Mouse (Mus musculus) Muller cell, postnatal 12 days (primary cell): ENCODE data around the gene Gpc6.

Experiments used
- DNase-seq: peaks from one replicate; pipeline ENCODE4 v3.0.0-alpha.2; 2015; ENCODE audit errors: inconsistent ontology term

Gpc6 gene

GRCm38 (mm10) chr14:116924876-116925601 lies at the start of gene Gpc6:
Gene Gpc6 (plus strand): TSS chr14:116925315.
- peak; percentile 86 for DNase-seq

- DNase-seq = no peak
Measured at GRCm38 (mm10) chr14:116882480-116883044, 42.6 kb upstream of the Gpc6 start.

GRCm38 (mm10) chr14:116894316-116894715 lies 30.8 kb upstream of the Gpc6 start:
- DNase-seq = no peak

- no peak for DNase-seq
Measured at GRCm38 (mm10) chr14:116897971-116898370, 27.1 kb upstream of the Gpc6 start.

GRCm38 (mm10) chr14:116911768-116912167 lies 13.3 kb upstream of the Gpc6 start:
- peak; percentile 31 for DNase-seq

- DNase-seq = peak; percentile 60
Measured at GRCm38 (mm10) chr14:116916874-116917273, 8.2 kb upstream of the Gpc6 start.

- DNase-seq = no peak
Measured at GRCm38 (mm10) chr14:116924266-116924665, 849 bp upstream of the Gpc6 start.

- peak; percentile 83 for DNase-seq
Measured at GRCm38 (mm10) chr14:116925691-116926403, 732 bp downstream of the Gpc6 start.

- peak; percentile 92 for DNase-seq
Measured at GRCm38 (mm10) chr14:116926404-116927171, 1.5 kb downstream of the Gpc6 start.

GRCm38 (mm10) chr14:116927341-116928315 lies 2.5 kb downstream of the Gpc6 start:
- DNase-seq = no peak

GRCm38 (mm10) chr14:116928395-116928794 lies 3.3 kb downstream of the Gpc6 start:
- DNase-seq = no peak

- DNase-seq = peak; percentile 87
Measured at GRCm38 (mm10) chr14:116928796-116929529, 3.8 kb downstream of the Gpc6 start.

- DNase-seq = peak; percentile 35
Measured at GRCm38 (mm10) chr14:116933825-116934224, 8.7 kb downstream of the Gpc6 start.

- no peak for DNase-seq
Measured at GRCm38 (mm10) chr14:116937910-116938560, 12.9 kb downstream of the Gpc6 start.

GRCm38 (mm10) chr14:116938735-116939134 lies 13.6 kb downstream of the Gpc6 start:
- no peak for DNase-seq

- peak; percentile 45 for DNase-seq
Measured at GRCm38 (mm10) chr14:116939561-116939960, 14.4 kb downstream of the Gpc6 start.

- DNase-seq = no peak
Measured at GRCm38 (mm10) chr14:116941772-116942171, 16.7 kb downstream of the Gpc6 start.

GRCm38 (mm10) chr14:116943751-116944150 lies 18.6 kb downstream of the Gpc6 start:
- DNase-seq = no peak

GRCm38 (mm10) chr14:116945975-116946374 lies 20.9 kb downstream of the Gpc6 start:
- no peak for DNase-seq

- no peak for DNase-seq
Measured at GRCm38 (mm10) chr14:116947461-116947860, 22.3 kb downstream of the Gpc6 start.
